Mouse (Mus musculus): ENCODE data around the gene St8sia6.

The St8sia6 gene

DNA sequence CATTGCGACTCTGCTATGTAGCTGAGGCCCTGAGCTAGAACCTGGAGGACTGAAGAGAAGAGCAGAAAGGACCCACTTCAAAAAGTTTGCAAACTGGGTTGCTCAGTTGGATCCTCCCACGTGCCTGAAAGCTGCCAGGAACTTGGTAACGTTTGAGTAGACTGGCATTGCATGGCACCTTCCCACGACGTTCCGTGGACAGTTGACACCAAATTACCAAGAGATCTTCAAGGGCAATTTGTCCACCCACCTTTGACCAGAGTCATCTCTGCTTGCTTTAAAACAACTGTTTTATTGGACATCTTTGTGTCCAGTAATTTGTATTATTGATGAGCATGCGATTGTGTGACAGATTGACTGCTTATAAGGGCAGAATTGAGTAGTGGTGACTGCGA is at the start of gene St8sia6:
TSS of gene St8sia6 (minus strand) at position 96 of the 395 bp plus-strand sequence.
- no peak for TF ChIP-seq GATA4 (IDR thresholded peaks at IDR 0.05; ENCODE audit: insufficient replicate concordance, low read length)

DNA sequence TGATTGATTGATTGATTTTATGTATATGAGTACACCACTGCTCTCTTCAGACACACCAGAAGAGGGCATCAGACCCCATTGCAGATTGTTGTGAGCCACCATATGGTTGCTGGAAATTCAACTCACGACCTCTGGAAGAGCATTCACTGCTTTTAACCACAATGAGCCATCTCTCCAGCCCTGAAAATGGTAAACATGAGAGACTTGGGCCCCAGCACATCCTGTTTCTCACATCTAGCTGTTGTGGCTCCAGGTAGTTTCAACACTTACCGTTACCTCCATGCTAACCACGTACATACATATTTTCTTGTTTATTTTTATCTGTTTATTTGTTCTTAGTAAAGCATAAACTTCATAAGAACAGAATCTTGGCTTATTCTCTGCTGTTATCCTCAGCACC is 42.4 kb upstream of the St8sia6 start:
- TF ChIP-seq GATA4 (IDR thresholded peaks at IDR 0.05; ENCODE audit: insufficient replicate concordance, low read length): no peak

DNA sequence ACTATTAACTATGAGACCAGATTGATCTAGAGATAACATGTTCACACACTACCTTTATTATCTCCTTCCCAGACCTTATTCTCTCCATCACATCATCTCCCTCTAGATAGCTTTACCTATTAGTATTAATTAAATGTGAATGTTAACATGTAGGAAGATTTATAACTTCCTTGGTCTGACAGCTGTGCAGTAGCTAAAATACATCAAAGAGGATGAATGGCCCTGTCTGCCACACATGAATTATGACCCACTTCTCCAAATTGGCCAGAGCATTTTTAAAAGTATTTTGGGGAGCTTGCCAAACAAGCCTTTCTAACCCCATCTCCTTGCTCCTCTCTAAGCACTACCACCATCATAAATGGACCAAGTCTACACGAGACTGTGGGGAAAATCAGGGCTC is 41.1 kb upstream of the St8sia6 start:
- TF ChIP-seq GATA4 (IDR thresholded peaks at IDR 0.05; ENCODE audit: insufficient replicate concordance, low read length): no peak

DNA sequence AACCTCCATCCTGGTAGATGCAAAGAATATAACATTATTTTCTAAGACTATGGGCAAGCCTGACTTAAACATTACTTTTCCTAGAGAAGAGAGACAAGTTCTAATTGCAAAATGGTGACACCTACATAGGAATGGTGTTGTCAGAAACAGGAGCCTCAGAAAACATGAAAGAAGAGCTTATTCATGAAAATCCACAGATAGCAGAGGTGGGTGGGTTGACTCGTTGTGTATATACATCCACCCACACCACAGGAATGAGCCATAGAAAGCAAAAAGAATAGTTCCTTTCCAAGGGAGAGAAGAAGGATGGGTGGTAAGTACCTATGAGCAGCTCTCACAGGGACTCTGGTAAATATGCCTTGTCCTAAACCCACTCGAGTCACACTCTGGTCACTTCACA is 22.8 kb upstream of the St8sia6 start:
- no peak for TF ChIP-seq GATA4 (IDR thresholded peaks at IDR 0.05; ENCODE audit: insufficient replicate concordance, low read length)

DNA sequence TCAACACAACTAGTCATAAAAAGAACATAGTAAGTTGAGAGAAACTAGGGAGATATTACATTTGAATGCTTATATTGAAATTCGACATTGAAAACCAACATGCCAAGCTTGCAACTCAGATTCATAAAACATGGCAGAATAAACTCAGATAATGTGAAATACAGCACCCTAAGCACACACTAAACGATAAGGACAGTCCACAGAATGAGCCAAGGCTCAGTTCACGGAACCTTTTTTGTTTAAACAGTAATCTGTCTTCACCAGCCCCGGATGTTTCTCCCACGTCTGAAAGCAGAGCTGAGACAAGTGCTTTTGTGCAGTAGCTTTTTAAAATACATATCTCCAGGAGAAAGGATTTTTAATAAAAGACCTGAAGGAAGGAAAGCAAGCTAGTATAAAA is 14.7 kb upstream of the St8sia6 start:
- TF ChIP-seq GATA4 (IDR thresholded peaks at IDR 0.05; ENCODE audit: insufficient replicate concordance, low read length): no peak

DNA sequence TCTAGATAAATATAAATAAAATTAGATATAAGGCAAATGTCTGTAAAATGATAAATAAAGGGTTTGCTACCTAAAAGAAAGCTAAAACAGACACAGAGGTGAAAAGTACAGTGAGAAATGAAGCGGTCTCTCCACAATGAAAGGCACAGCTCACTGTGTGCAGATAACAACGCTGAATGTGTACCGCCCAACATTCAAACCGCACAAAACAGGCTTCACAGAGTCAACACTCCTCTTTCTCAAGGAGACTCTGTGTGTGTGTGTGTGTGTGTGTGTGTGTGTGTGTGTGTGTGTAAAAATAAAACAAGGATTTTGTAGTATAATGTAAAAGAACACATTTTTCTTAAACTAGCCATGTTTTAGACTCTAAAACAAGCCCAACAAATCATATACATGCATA is 14.1 kb upstream of the St8sia6 start:
- TF ChIP-seq GATA4 (IDR thresholded peaks at IDR 0.05; ENCODE audit: insufficient replicate concordance, low read length): no peak

DNA sequence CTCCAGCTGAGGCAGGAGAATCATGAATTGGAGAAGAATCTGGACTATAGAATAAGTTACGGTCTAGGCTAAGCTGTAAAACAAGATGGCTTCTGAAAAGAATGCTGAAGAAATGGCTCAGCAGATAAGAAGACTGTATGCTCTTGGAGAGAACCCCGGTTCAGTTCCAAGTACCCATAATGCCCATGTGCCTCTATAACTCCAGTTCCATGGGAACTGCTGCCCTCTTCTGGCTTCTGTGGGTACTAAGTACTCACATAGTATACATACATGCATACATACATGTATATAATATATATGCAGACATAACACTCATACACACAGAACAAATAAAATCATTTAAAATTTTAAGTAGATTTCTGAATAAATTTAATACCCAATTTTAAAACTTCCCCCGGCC is 12.3 kb upstream of the St8sia6 start:
- TF ChIP-seq GATA4 (IDR thresholded peaks at IDR 0.05; ENCODE audit: insufficient replicate concordance, low read length): no peak

DNA sequence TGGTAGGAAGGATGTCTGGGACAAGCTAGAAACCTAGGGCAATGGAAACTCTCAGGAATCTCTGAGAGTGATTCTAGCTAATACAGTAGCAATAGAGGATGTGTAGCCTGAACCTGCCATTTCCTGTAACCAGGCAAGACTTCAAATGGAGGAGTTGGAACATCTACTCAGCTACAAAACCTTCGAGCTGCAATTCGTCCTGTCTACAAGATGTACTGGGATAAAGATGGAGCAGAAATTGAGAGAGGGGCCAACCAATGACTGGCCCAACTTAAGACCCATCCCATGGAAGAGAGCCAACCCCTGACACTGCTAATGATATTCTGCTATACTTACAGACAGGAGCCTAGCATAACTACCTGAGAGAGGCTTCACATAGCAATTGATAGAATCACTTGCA is 6.8 kb upstream of the St8sia6 start:
- TF ChIP-seq GATA4 (IDR thresholded peaks at IDR 0.05; ENCODE audit: insufficient replicate concordance, low read length): no peak

DNA sequence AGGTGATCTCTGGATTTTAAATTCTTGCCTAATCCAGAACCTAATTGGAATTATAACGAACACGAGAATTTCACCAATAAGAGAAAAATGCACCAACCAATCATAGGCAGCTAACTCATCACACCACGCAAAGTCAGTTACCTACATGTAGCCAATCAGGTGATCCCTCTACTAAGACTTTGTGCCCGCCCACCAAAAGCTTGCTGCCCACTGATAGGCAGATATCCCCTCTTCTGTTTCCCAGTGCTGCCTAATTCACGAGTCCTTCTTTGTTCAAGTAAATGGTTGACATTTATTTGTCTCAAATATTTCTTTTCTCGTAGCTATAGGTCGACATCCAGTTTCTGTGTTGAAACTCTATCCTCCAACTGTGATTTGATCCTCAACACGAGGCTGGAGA is 582 bp upstream of the St8sia6 start:
- TF ChIP-seq GATA4 (IDR thresholded peaks at IDR 0.05; ENCODE audit: insufficient replicate concordance, low read length): no peak

DNA sequence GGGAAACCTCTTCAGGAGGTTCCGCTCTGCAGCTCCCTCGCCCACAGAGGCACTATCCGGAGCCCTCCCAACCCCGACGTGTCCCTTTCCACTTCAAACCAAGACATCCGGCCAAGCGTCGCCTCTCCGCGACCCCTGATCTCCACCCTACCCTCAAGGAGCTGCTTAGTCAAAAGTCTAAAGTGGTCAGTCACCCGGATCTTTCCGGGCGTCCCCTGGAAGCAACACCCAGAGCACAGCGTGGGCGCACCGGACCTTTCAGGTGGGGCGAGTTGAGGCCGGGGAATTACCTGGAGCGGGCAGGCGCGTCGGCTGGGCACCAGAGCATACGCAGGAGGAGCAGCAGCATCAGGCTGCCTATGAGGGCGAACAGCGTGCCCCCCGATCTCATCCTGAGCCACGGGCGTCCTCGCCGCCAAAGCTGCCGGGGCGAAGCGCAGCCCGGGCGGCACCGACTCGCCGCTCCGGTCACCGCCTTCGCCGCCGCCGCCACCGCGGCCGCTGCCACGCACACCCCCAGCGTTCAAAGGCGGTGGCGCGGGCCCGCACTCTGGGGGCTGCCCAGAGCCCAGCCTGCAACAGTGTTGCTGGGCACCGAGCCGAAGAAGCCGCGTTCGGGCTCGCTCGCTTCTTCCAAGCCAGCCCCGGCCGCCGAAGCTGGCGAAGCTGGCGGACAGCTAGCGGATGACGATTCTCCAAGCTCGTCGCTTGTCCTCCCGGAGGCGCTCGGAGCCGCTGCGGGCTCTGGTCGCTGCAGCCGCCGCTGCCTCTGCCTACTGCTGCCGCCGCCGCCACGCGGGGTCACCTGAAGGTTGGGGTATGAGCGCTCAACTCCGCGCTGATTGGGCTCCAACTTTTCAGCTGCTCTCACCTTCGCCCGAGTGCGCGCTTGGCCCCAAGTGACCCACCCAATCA is 553 bp downstream of the St8sia6 start:
- no peak for TF ChIP-seq GATA4 (IDR thresholded peaks at IDR 0.05; ENCODE audit: insufficient replicate concordance, low read length)

DNA sequence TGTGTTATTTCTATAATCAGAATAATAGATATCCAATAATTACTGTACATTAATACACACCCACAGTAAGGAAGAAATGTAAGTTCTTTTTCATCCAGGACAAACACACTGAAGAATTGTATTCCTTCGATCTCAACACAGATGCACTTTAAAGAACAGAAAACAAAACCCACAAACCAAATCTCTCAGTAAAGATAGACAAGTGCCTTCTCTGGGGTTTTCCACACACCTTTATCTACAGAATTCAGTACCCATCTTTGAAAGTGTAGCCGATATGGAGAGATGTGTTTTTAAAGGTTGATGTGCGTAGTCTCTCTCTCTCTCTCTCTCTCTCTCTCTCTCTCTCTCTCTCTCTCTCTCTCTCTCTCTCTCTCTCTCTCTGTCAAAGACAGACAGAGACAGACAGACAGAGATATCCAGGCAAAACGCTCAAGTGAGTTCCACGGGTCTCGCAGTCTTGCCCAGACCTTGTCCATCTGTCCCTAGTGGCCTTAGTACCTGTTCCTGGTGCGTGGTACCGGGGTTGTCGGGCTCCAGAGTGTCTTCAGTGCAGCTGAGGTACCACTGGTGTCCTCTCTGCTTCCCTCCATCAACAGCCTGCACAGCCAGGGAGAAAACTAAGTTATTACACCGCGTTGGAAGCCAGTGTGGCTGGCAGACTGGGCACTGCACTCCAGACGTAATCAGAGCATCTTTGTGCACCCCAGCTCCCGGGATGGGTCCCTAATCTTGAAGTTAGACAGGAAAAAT is 1.4 kb downstream of the St8sia6 start:
- no peak for TF ChIP-seq GATA4 (IDR thresholded peaks at IDR 0.05; ENCODE audit: insufficient replicate concordance, low read length)

DNA sequence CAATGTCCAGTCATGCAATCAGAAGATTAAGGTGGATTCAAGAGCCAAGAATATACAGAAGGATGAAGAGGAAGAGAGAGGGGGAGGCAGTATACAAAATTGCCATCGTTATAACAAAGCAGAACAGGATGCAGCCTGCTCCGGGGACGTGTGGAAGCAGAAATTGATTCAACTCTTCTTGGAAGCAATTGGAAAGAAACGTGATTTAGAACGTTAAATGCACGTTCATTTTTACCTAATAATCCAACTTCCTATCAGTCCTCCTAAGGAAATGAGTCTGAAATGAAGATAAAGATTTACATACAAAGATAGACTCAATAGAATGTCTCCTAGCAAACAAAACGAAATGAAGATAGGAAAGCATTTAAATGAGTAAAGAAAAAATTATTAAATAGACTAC is 2.3 kb downstream of the St8sia6 start:
- TF ChIP-seq GATA4 (IDR thresholded peaks at IDR 0.05; ENCODE audit: insufficient replicate concordance, low read length): no peak

DNA sequence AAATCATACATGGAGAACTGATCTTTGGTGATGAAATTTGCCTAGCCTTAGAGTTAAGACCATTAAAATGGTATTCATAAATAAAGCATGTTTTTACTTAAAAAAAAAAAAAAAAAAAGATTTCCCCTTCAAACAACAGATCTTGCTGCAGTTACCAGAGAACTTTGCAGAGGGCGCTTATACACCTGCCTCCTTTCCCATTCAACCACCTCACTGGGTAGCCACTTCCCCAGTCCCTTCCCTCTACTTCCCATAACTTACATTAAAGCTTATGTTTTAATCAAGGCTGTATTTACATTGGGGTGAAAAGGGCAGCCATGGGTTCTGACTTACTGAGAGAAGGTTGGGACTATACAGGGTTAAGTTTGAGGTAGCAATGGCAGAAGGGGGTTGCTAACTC is 4.5 kb downstream of the St8sia6 start:
- TF ChIP-seq GATA4 (IDR thresholded peaks at IDR 0.05; ENCODE audit: insufficient replicate concordance, low read length): no peak

DNA sequence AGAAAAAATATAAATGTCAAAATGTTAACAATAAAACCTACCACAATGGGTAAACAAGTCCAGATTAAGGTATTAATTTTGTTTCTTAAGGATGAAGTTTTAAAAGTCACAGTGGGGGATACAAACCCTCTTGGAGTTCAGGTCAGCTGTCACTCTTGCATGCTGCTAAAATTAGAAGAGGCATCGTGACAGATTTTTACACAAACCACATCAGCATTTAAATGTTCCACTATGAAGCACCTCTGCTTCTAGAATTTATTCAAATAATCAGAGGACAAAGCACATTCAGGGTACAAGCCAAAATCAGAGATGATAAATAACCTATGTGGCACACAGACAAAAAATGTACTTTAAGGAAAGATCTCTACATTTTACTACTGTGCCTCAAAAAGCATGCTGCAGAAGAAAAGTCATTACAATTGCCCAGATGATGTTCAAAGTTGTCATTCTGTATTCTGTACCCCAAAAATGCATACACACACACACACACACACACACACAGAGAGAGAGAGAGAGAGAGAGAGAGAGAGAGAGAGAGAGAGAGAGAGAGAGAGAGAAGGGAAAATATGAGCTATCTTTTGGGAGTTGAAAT is 7.2 kb downstream of the St8sia6 start:
- TF ChIP-seq GATA4 (IDR thresholded peaks at IDR 0.05; ENCODE audit: insufficient replicate concordance, low read length): no peak

DNA sequence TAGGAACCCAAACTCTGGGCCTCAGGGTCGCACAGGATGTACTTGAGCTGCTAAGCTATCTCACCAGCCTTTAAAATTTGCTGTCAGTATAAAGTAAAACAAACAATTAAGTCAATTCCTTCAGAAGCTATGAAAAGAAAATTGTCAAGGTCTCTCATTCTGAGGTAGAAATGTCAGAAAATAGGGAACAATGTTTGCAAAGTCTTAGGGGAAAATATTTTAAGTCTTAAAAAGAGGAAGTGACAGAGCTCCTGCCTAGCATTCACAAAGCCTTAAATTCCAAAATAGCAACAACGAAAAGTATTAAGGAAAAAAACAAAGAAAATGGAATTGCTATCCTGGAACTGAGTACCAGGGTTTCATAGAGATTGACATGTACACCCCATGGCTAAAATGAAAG is 8.6 kb downstream of the St8sia6 start:
- TF ChIP-seq GATA4 (IDR thresholded peaks at IDR 0.05; ENCODE audit: insufficient replicate concordance, low read length): no peak

DNA sequence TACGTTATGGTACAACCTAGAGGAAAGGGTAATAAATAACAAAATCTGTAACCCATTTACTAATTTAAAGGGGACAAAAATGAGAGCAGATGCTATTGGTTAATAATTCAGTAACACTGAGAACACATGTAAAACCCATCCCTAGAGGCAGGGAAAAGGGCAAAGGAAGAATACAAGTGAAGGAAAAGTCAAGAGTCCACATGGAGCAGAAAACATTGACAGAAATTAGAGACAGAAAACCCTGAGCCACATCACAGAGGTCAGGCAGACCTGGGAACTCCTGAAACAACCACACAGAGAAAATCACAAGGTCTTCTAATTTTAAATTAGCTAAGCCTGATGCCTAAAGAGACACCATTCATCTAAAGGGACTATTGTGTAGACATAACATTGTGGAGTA is 9.4 kb downstream of the St8sia6 start:
- TF ChIP-seq GATA4 (IDR thresholded peaks at IDR 0.05; ENCODE audit: insufficient replicate concordance, low read length): no peak
